Mouse (Mus musculus) R1 (cell line): ENCODE measurements around the gene Ccdc170.
"Not testable (repeated sequence)": the region's sequence is repeated elsewhere in the genome, so short reads cannot be mapped to it uniquely, and the experiment has no call there.

Experiments
- DNase-seq: peaks from one replicate; pipeline ENCODE4 v3.0.0-alpha.2; 2018; ENCODE audit warnings: low read depth, low spot score

Gene Ccdc170

DNA sequence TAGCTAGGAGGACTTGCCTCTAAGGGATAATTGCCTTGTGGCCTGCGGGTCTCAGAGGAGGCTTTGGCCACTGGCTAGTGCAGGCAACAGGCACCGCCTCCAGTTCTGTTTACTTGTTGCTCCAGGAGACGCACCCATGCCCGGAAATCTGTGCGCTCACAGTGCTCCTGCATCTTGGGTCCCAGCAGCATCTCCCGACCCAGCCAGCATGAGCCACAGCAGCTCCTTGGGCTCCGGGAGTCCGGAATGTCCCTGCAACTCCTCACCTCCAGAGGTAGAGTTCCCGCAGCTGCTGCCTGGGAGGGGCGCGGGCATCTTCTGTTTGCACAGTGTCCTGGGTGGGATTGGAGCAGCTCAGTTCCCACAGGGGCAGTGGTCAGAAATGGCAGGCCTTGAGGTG is at the start of gene Ccdc170:
Gene Ccdc170 (plus strand): TSS at position 148 of the 400 bp plus-strand sequence.
- DNase-seq, result peak; percentile 70

DNA sequence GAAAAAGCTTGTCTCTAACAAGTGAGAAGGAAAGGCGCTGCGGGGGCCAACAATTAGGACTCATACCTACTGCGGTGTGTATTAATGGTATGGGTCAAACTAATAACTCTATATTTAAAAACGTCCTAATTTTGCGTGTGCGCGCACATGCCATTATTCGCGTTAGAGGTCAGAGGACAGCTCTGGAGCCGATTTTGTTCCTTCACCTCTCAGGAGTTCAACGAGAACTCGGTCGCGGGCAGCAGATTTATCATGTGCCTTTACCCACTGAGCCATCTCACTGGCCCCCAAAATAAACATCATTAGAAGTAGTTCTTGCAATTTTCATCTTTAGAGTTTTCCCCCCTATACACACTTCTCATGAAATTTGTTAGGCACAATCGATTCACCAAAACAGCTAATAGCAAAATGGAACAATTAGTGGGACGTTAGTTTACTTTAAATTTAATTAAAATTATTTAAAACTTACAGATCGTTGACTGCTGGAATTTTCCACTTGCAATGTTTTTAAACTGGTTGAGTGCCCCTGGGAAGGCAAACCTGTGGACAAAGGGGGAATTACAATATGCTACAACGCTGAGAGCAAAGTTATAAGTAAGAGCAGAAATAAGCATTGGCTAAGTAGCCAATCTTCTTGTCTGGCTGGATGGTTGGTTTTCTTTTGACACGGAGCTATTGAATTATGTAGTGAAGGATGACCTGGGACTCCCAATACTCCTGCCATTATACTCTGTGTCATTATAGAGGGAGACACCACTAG is 49.1 kb upstream of the Ccdc170 start:
- DNase-seq, result peak; percentile 50

DNA sequence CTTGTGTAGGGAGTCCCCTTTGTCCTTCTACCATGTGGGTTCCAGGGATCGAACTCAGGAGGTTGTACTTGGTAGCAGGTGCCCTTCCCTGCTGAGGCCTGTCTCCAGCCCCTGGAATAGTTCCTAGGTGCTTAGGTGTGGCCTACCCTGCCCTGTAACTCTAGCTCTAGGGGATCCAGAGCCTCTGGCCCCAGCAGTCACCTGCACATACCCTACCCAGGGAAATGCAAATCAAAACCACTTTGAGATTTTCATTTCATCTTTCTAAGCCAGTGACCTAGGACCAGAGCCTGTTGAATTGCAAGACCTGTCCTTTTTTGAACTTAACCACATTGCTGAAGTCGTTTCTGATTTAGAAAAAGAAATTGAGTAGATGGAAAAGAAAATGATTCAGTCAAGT is 48.4 kb upstream of the Ccdc170 start:
- DNase-seq, result not testable (repeated sequence)

DNA sequence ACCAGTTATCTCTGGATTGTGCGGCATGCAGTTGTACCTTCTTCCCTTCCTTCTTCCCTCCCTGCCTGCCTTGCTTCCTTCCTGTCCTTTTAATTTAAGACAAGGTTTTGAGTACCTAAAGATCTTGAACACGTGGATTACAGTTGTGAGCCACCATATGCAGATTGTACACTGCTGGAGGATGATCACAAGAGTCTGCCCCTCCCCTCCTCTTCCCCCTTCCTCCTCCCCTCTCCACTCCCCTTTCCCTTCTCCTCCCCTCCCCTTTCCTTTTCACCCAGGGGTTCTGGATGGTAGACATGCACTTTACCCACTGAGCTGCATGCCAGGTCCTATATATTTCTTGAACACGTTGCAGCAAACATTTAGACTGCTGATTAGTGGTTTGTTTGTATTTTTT is 46.9 kb upstream of the Ccdc170 start:
- DNase-seq, result peak; percentile 74

DNA sequence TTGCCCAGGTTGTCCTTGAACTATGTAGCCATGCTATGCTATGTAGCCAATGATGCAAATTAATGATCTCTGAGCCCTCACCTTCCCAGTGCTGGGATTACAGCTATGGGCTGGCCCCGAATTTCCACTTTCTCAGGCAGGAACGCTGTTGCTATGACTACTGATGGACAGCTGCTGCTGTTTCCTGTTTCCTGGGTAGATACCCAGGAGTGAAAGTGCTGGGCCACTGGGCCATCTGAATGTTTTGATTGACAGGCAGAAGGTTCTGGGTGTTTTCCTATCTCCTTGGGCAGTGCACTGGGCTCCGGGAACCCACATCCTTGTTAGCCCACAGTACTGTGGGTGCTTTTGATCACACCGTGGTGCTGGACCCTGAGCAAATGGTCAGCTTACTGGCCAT is 25.9 kb upstream of the Ccdc170 start:
- DNase-seq, result peak; percentile 36

DNA sequence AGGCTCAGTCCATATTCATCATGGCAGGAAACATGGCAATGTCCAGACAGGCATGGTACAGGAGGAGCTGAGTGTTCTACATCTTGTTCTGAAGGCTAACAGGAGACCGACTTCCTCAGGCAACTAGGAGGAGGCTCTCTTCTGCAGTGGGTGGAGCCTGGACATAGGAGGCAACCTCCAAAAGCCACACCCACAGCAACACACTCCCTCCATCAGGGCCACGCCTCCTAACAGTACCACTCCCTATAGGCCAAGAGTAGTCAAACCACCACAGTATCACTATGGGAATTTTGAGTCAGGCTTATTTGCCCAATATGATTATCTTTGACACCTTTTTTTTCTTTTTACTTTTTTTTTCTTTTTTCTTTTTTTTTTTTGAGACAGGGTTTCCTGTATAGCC is 22.1 kb upstream of the Ccdc170 start:
- DNase-seq, result peak; percentile 85

DNA sequence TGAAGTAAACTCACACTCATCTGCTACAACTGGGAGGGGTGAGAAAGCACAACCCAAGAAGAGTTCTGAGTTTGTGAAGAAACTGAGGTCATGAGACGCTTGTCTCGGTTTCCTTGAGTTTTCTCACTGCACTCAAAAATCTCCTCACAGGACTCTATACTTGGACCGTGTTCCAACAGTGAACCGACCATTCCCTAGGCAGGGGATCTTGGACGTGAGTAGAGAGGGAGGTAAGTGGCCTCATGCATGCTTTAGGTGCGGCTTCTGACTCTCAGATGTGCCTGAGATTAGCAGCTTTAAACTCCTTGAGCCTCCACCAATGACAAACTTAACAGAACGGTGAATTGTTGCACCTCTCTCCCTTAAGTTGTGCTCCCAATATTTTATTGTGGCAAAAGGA is 16.5 kb upstream of the Ccdc170 start:
- DNase-seq, result no peak

DNA sequence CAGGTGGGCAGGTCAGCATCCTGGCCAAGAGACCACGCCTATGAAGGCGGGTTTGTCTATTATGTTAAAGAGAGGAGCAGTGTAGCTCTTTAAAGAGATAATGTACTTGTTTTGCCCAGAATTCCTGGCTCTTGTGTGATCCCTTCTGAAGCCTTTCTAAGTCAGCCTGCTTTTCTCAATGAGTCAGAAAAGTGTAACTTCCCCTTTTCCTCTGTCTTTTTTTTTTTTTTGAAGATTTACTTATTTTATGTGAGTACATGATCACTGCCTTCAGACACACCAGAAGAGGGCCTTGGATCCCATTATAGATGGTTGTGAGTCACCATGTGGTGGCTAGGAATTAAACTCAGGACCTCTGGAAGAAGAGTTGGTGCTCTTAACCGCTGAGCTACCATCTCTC is 12.9 kb upstream of the Ccdc170 start:
- no peak for DNase-seq

DNA sequence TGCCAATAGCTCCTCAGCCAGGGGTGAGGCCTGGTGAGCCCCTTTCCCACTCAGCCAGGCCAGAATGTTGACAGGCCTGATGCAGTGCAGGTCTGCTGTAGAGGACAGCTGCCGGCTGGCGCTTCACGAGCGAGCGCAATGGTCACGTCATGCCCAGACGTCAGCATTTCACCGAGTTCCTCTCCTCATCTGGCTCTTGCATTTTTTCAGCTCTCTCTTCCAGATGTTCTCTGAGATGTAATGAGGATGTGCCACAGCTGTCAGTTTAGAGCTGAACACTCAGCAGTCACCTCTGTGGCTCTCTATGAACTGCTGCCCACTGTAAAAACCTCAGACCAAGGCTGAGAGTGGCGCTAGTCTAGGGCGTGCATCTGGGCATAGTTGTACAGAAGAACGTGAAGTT is 8.7 kb upstream of the Ccdc170 start:
- DNase-seq, result no peak

DNA sequence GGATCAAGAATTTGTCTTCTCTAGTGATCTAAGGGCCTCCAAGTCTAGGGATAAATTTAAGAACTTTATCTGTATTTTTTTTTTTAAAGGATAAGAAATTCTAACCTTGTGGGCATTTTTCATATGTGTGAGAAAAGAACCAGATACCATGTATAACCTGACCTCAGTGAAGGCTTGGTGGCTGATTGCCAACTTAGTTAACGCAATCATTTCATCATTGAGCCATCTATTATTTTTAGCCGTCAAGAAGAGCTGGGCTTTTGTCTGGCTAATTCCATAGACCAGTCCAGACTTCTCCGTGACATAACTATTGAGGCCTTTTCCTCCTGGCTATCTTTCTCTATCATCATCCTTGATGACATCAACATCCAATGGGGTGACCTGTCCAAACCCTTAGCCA is 6.9 kb upstream of the Ccdc170 start:
- no peak for DNase-seq

DNA sequence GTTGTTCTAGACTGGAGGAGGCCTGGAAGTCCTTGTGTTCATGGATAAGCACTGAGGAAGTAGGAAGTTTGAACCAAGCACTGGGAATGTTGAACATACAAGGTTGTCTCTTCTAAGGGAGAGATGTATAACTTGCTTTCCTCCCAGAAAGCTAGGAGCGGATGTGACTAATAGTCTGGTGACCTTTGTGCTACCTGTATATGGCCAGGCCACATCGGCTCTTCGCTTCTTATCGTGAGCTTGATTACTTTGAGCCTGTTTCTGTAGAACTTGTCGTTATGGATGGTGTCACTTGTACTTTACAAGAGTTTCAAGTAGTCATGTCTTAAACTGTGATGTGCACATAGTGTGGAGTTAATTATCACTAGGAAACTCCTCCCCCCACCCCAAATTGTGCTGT is 5.7 kb upstream of the Ccdc170 start:
- no peak for DNase-seq

DNA sequence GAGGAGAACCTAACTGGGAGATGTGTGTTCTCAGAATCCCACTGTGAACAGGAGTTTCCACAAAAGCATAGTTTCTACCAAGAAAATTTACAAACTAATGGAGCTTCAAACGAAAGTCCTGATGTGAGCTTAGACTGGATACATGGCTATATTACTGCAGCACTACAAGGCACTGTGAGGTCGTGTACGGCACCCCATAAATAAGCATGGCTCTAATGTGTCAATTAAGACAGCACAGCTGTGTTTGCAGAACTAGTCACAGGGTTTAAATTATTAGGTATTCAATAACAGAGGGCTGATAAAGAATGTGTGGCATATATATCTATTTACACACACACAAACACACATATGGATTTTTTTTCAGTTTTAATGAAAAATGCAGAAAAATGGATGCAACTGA is 1.4 kb upstream of the Ccdc170 start:
- DNase-seq, result no peak

DNA sequence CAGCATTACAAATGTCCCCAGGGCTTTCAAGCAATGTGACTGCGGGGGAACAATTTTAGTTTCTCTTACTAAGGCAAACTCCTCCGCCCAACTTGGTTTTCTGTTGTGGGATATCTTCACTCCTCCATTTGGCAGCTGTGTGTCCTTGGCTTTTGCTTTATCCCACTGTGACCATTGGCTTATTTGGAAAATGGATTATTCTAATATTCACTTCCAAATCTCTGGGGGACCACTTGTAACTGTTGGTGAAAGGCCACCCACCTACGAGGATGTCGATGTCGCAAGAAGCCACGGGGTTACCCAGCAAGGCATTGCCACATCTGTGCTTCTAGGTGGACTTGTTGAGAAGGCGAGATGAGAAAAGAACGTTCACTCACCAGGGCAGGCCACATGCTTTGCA is 607 bp upstream of the Ccdc170 start:
- no peak for DNase-seq

DNA sequence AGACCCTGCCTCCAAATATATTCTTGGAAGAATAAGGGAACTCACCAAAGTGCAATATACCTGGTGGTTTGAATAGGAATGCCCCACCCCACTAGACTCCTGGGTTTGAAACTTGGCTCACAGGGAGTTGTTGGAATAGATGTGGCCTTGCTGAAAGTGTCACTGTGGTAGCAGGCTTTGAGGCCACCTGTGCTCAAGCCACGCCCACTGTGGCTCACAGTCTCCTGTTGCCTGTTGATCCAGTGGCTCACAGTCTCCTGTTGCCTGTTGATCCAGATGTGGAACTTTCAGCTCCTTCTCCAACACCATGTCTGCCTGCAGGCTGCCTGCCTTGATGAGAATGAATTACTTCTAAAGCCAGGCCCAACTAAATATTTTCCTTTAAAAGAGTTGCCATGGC is 1.5 kb downstream of the Ccdc170 start:
- DNase-seq, result peak; percentile 70

DNA sequence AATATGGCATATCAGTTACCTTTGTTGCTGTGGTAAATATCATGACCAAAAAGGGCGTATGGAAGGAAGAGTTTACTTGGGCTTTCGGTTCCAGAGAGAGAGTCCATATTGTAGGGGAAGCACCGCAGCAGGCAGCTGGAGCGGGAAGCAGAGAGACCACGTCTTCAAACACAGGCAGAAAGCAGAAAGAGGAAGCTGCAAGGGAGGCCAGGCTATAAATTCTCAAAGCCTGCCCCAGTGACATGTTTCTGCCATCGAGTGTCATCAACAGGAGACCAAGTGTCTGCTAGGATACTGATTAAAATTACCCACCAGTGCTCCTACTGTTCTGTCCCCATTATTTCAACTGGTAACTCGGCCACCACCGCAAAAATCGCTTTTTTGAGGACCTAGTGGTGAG is 2.7 kb downstream of the Ccdc170 start:
- DNase-seq, result no peak

DNA sequence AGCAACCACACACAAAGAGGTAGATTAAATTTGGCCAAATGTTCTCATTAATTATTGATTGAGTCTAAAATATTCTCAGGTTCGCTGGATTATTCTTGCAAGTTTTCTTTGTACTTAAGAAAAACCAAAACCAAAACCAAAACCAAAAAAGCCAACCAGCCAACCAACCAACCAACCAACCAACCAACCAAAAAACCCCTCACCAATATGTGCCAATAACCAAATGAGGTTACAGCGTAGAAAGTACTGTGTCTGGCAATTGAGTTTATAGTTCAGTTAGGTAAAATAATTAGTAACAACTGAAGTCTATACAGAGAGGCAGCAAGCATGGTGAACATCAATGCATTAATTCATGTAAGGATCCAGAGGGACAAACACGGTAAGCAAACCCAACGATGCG is 7.6 kb downstream of the Ccdc170 start:
- DNase-seq, result no peak

DNA sequence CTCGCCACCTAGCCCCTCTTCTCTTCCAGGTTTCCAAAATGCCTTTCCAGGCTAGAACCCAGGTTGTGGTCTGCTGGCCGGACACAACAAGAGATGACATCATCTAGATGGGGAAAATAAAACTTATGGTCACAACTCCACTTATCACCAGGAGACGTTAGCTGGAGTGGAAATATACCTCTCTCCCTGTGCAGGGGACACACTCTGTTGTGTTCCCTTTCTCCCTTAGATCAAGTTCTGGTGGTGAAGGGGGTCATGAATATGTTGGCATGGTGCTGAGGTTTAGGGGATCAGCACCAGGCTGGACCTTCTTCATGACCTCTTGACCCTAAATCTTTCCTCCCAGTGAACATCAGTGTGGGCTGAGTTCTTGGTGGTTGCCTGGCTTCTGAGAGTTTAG is 9.0 kb downstream of the Ccdc170 start:
- DNase-seq, result no peak

DNA sequence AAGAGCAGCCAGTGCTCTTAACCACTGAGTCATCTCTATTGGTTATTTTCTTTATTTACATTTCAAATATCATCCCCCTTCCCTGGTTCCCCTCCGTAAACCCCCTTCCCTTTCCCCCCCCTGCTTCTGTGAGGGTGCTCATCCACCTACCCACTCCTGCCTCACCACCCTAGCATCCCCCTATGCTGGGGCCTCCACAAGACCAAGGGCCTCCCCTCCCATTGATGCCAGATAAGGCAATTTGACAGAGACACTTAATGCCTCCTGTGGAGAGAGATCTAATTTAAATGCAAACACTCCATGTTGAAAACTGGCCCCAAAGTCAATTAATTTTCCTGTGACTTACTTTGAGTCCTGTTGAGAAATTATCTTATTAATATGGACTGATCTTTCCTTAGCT is 9.7 kb downstream of the Ccdc170 start:
- DNase-seq, result no peak

DNA sequence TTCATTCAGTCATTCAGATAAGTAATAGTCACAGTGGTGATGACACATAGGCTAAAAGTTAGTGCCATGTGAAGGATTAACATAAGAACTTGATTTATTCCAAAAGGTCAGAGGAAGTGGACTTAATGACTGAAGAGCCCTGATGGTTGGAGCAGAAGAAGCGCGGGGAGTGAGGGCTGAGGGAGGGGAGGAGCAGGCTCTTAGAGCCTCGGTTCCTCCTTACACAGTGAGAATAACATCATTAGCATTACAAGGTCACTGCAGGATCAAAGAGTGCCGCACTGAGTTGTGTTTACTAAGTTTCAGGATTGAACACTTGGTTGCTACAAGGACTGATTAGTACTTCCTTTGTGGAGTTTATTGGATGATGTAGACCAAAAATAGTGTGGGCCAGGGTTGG is 10.6 kb downstream of the Ccdc170 start:
- peak; percentile 85 for DNase-seq

DNA sequence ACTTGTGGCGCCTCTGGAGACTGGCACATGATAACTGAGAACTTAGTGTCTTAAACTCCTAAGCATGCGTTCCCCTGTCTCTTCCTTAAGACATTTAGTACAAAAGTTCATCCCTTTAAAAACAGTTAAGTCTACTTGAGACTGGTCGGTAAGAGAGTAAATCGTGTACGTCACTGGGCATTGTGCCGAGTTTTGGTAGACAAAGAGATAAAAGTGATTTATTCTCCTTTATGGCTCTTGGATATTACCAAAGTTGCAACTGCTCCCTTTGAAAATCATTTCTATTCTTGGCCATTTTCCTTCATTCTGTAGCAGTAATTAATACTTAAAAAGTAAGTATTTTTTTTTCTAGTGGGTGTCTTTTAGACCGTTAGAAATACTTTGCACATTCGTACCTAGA is 20.9 kb downstream of the Ccdc170 start:
- DNase-seq, result no peak

DNA sequence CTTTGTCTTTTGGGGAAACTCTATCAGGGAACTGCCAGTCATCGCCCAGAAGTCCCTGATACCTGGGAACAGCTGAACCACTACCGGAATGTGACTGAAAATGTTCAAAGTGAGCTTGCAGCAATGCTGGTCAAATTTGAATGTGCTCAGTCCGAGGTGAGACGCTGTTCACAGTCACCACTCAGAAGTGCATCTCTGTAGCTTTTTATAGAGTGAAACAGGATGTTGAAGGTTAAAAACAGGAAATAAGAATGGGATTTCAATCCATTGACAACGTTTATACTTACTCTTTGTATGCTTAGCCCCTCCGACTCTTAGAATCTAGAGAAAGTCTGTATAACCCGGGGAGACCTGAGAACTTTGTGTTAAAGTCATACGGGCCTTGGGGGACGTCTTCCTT is 30.4 kb downstream of the Ccdc170 start:
- DNase-seq, result no peak

DNA sequence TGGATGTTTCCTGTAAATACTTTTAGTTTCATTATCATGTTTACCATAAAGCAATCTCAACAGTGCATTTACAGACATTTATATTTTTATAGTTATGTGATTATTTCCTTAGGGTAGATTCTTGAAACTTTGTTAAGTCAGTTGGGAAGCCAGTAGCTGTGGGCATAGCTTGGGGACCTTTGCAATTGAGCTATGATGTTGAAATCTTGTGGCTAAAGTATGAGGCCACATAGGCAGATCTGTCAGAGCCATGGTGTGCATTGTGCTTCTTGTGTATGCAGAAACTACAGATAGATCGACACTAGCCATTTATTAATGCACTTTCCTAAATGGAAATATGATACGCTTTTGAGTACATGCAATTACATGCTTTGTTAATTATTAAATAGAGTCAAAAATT is 35.3 kb downstream of the Ccdc170 start:
- no peak for DNase-seq

DNA sequence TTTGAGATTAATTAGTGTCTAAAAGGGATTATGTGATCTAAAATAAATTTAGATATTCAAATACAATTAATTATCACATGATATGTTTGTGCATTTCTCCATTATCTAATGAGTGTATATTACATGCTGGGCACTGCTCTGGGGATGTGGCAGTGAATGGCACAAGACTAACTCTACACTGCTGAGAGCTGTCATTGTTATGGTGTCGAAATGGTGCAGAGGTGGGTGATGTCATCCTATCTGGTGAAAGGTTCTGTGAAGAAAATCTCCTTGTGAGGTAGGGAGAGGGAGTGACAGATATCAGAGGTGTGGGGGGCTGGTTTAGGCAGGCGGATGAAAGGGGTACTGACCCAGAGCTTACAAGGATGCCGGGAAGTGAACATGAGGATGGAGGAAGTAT is 37.3 kb downstream of the Ccdc170 start:
- DNase-seq, result no peak
